Mouse (Mus musculus) adrenal gland (tissue): Measurements from ENCODE around the gene Tmem37.

ENCODE experiments used
- intact Hi-C: fragments of 180-260 bp; cut with DNase I; formaldehyde crosslinking; loops from one replicate; pipeline ENCODE4 v1.15.1; 2025

The Tmem37 gene

DNA sequence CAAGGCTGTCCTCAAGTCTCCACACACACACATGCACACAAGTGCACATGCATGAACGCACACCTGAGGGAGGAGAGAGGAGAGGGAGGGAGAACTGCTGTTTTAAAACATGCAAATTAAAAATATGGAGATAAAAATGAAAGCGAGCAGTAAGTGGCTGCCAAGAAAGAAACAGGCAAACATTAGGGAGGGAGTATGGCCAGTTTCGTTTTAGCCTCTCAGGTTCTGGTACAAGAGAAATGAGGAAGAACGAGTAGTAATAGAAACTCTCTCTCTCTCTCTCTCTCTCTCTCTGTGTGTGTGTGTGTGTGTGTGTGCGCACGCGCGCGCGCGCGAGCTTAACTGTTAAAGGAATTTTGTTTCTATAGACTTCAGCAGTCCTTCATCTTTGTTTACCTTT, 54.4 kb downstream of the Tmem37 start:
- intact Hi-C loops, result loop anchor here (10.0 kb wide), 1 partner anchor 205 kb away; no protein-coding TSS in a partner anchor

DNA sequence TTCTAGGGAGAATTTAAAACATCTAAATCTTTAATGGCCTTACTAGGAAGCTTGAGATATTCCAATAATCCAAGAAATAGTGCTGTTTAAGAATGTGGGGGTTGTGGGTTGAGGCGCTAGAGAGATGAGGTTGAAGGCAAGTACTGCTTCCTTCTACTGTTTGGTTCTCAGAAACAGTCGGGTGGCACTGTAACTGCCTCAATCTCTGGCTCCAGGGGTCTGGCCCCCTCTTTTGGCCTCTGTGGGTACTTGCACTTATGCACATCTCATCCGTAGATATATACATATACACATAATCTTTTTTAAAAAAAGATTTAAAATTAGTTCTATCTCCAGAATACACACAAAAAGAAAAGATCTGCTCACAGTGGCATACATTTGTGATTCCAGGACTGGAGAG, 55.0 kb downstream of the Tmem37 start:
- intact Hi-C loops, result loop anchor here (10.0 kb wide), 1 partner anchor 204 kb away; no protein-coding TSS in a partner anchor
